Mouse (Mus musculus): Measurements from ENCODE around the gene Hipk2. TPM values are rescaled to one million over a fixed set of nuclear protein-coding genes. Genes with fewer than 3 reads are reported as not detected.

Hipk2 gene
- polyA plus RNA-seq, 1 experiment: 14.9 TPM

GRCm38 (mm10) chr6:38669580-38669979 is 206.4 kb downstream of the Hipk2 start:
- 61% methylated on average over 6 of the region's 6 CpGs for WGBS
- no peak for TF ChIP-seq CTCF (IDR thresholded peaks at IDR 0.05; ENCODE audit: extremely low read depth, insufficient read depth, insufficient read length, insufficient replicate concordance)
- no peak for TF ChIP-seq POLR2A (IDR thresholded peaks at IDR 0.05; ENCODE audit: low read depth, low read length)
- Histone ChIP-seq H3K27ac (ENCODE audit: insufficient read depth, low read length) (no peak overlapping the region), H3K36me3 (ENCODE audit: control insufficient read depth, insufficient read depth, low read length) (no peaks in the 10 kb centered on the region), H3K27me3 (ENCODE audit: control insufficient read depth, insufficient read depth, low read length) (no peaks in the 10 kb centered on the region), H3K4me1 (ENCODE audit: control insufficient read depth, insufficient read depth, insufficient read length) (no peaks in the 10 kb centered on the region), H3K4me3 (ENCODE audit: extremely low read depth, insufficient read depth, insufficient read length) (no peak overlapping the region)
- peak in 1 of 2 experiments; percentile 5 for DNase-seq (ENCODE audit: low read depth in 1 of 2, low spot score in 2 of 2)

GRCm38 (mm10) chr6:38662714-38663615 is 213.0 kb downstream of the Hipk2 start, which contains the start of gene Clec2l:
Gene Clec2l (plus strand): TSS chr6:38663069.
- DNase-seq (ENCODE audit: low read depth in 1 of 2, low spot score in 2 of 2): no peak
- Histone ChIP-seq H3K36me3 (ENCODE audit: control insufficient read depth, insufficient read depth, low read length) (no peaks in the 10 kb centered on the region), H3K27me3 (ENCODE audit: control insufficient read depth, insufficient read depth, low read length) (peaks cover 7% of the 10 kb centered on the region), H3K27ac (ENCODE audit: insufficient read depth, low read length) (no peak within 1 kb of the TSS), H3K4me3 (ENCODE audit: extremely low read depth, insufficient read depth, insufficient read length) (no peak within 1 kb of the TSS; the same call in 1 of the 2 replicates), H3K4me1 (ENCODE audit: control insufficient read depth, insufficient read depth, insufficient read length) (peaks cover 2% of the 10 kb centered on the region; the same call in 1 of the 2 replicates)
- 4% methylated on average over 51 of the region's 84 CpGs for WGBS
- no peak for TF ChIP-seq POLR2A (IDR thresholded peaks at IDR 0.05; ENCODE audit: low read depth, low read length)

GRCm38 (mm10) chr6:38661626-38662025 is 214.3 kb downstream of the Hipk2 start:
- 83% methylated on average over 4 of the region's 4 CpGs for WGBS
- H3K27me3 ChIP-seq (ENCODE audit: control insufficient read depth, insufficient read depth, low read length): peaks cover 7% of the 10 kb centered on the region
- no peak overlapping the region for H3K4me3 ChIP-seq (ENCODE audit: extremely low read depth, insufficient read depth, insufficient read length)
- no peak for DNase-seq (ENCODE audit: low read depth in 1 of 2, low spot score in 2 of 2)
- H3K4me1 ChIP-seq (ENCODE audit: control insufficient read depth, insufficient read depth, insufficient read length): peaks cover 2% of the 10 kb centered on the region; the same call in 1 of the 2 replicates
- TF ChIP-seq CTCF (IDR thresholded peaks at IDR 0.05; ENCODE audit: extremely low read depth, insufficient read depth, insufficient read length, insufficient replicate concordance) (no peak), POLR2A (IDR thresholded peaks at IDR 0.05; ENCODE audit: low read depth, low read length) (no peak)
- H3K36me3 ChIP-seq (ENCODE audit: control insufficient read depth, insufficient read depth, low read length): no peaks in the 10 kb centered on the region
- H3K27ac ChIP-seq (ENCODE audit: insufficient read depth, low read length): no peak overlapping the region

- Histone ChIP-seq H3K27me3 (ENCODE audit: control insufficient read depth, insufficient read depth, low read length) (no peaks in the 10 kb centered on the region), H3K4me1 (ENCODE audit: control insufficient read depth, insufficient read depth, insufficient read length) (no peaks in the 10 kb centered on the region), H3K36me3 (ENCODE audit: control insufficient read depth, insufficient read depth, low read length) (no peaks in the 10 kb centered on the region), H3K4me3 (ENCODE audit: extremely low read depth, insufficient read depth, insufficient read length) (no peak overlapping the region), H3K27ac (ENCODE audit: insufficient read depth, low read length) (no peak overlapping the region)
- peak; percentile 38 to 66 for DNase-seq (ENCODE audit: low read depth in 1 of 2, low spot score in 2 of 2)
- peak; percentile 90; the same call in 1 of the 2 replicates for TF ChIP-seq CTCF (IDR thresholded peaks at IDR 0.05; ENCODE audit: extremely low read depth, insufficient read depth, insufficient read length, insufficient replicate concordance)
- no peak for TF ChIP-seq POLR2A (IDR thresholded peaks at IDR 0.05; ENCODE audit: low read depth, low read length)
- WGBS: 39% methylated on average over 14 of the region's 14 CpGs
Measured at GRCm38 (mm10) chr6:38650263-38650937, 225.6 kb downstream of the Hipk2 start.

- 72% methylated on average over 3 of the region's 3 CpGs for WGBS
- DNase-seq (ENCODE audit: low read depth in 1 of 2, low spot score in 2 of 2): peak in 1 of 2 experiments; percentile 21
- Histone ChIP-seq H3K4me3 (ENCODE audit: extremely low read depth, insufficient read depth, insufficient read length) (no peak overlapping the region), H3K4me1 (ENCODE audit: control insufficient read depth, insufficient read depth, insufficient read length) (no peaks in the 10 kb centered on the region), H3K27me3 (ENCODE audit: control insufficient read depth, insufficient read depth, low read length) (no peaks in the 10 kb centered on the region), H3K36me3 (ENCODE audit: control insufficient read depth, insufficient read depth, low read length) (no peaks in the 10 kb centered on the region), H3K27ac (ENCODE audit: insufficient read depth, low read length) (no peak overlapping the region)
- TF ChIP-seq CTCF (IDR thresholded peaks at IDR 0.05; ENCODE audit: extremely low read depth, insufficient read depth, insufficient read length, insufficient replicate concordance): peak; percentile 30; the same call in 1 of the 2 replicates
- TF ChIP-seq POLR2A (IDR thresholded peaks at IDR 0.05; ENCODE audit: low read depth, low read length): no peak
Measured at GRCm38 (mm10) chr6:38649545-38649944, 226.4 kb downstream of the Hipk2 start.

Other genes starting within 250 kb of the Hipk2 start
- 0.07 and 0.12 TPM in 2 replicates for gene Klrg2, start 238.9 kb downstream of the Hipk2 start, polyA plus RNA-seq (2012; rRNA removed)
- gene Clec2l, start 213.1 kb downstream of the Hipk2 start, polyA plus RNA-seq (2012; rRNA removed): 2.0 and 2.9 TPM in 2 replicates
- gene Tbxas1, start 761 bp downstream of the Hipk2 start, polyA plus RNA-seq (2012; rRNA removed): 11.8 and 14.0 TPM in 2 replicates
- gene Parp12, start 242.2 kb upstream of the Hipk2 start, polyA plus RNA-seq (2012; rRNA removed): 9.5 and 11.0 TPM in 2 replicates